Mouse (Mus musculus) c-Kit-positive CD71-positive TER-119-positive erythroid progenitor cells, embryonic 14.5 days (primary cell): Measurements from ENCODE around the gene B3gnt8.
"Not testable (repeated sequence)": the region's sequence is repeated elsewhere in the genome, so short reads cannot be mapped to it uniquely, and the experiment has no call there.

Experiments used
- DNase-seq: peaks from one replicate; pipeline ENCODE4 v3.0.0-alpha.2; 2013; ENCODE audit warnings: low spot score

The B3gnt8 gene

GRCm38 (mm10) chr7:25626509-25627430, at the start of gene B3gnt8:
Gene B3gnt8 (plus strand): TSS chr7:25626654.
- DNase-seq, result no peak

- DNase-seq, result not testable (repeated sequence)
These were observed 49.5 kb upstream of the B3gnt8 start for GRCm38 (mm10) chr7:25576793-25577437.

GRCm38 (mm10) chr7:25579441-25579840, 47.0 kb upstream of the B3gnt8 start:
- DNase-seq, result no peak

GRCm38 (mm10) chr7:25582301-25582810, 44.1 kb upstream of the B3gnt8 start:
- DNase-seq, result no peak

- no peak for DNase-seq
These were observed 41.8 kb upstream of the B3gnt8 start for GRCm38 (mm10) chr7:25584651-25585050.

- no peak for DNase-seq
These were observed 40.9 kb upstream of the B3gnt8 start for GRCm38 (mm10) chr7:25585351-25586204.

GRCm38 (mm10) chr7:25591226-25591625, 35.2 kb upstream of the B3gnt8 start:
- no peak for DNase-seq

GRCm38 (mm10) chr7:25593859-25594258, 32.6 kb upstream of the B3gnt8 start:
- DNase-seq, result no peak

- DNase-seq, result peak; percentile 64
These were observed 26.8 kb upstream of the B3gnt8 start for GRCm38 (mm10) chr7:25599663-25600062.

- no peak for DNase-seq
These were observed 25.8 kb upstream of the B3gnt8 start for GRCm38 (mm10) chr7:25600666-25601065.

- DNase-seq, result no peak
These were observed 25.1 kb upstream of the B3gnt8 start for GRCm38 (mm10) chr7:25601346-25601745.

GRCm38 (mm10) chr7:25606625-25607063, 19.8 kb upstream of the B3gnt8 start:
- no peak for DNase-seq

GRCm38 (mm10) chr7:25607196-25607595, 19.3 kb upstream of the B3gnt8 start:
- DNase-seq, result no peak

- DNase-seq, result no peak
These were observed 16.4 kb upstream of the B3gnt8 start for GRCm38 (mm10) chr7:25610056-25610455.

GRCm38 (mm10) chr7:25611501-25611900, 15.0 kb upstream of the B3gnt8 start:
- DNase-seq, result no peak

GRCm38 (mm10) chr7:25614086-25614485, 12.4 kb upstream of the B3gnt8 start:
- DNase-seq, result no peak

- no peak for DNase-seq
These were observed 11.4 kb upstream of the B3gnt8 start for GRCm38 (mm10) chr7:25614831-25615705.

GRCm38 (mm10) chr7:25615706-25616011, 10.8 kb upstream of the B3gnt8 start, which contains the start of gene Erich4:
Gene Erich4 (minus strand): TSS chr7:25615892.
- no peak for DNase-seq

- DNase-seq, result no peak
These were observed 8.9 kb upstream of the B3gnt8 start for GRCm38 (mm10) chr7:25617376-25618160.
